Mouse (Mus musculus) erythroblast, embryonic 14.5 days (primary cell): ENCODE data around the gene Camk2d.

ENCODE experiments used
- GATA1 ChIP-seq: IDR thresholded peaks from 2 replicates; pipeline ENCODE4 v1.6.1; 2012; ENCODE audit warnings: low read length, inconsistent platforms, mixed read lengths
- TAL1 ChIP-seq: IDR thresholded peaks from 3 replicates; pipeline ENCODE4 v1.6.1; 2012; ENCODE audit warnings: low read length, inconsistent platforms, mixed read lengths

- TF ChIP-seq TAL1 (no peak), GATA1 (no peak)
Observed at GRCm38 (mm10) chr3:126650332-126650731, 54.2 kb downstream of the Camk2d start.
